Mouse (Mus musculus) right cerebral cortex, postnatal 25 days (tissue): ENCODE measurements around the gene Tpr.

ENCODE experiments used
- DNase-seq: peaks from one replicate; pipeline ENCODE4 v3.0.0; 2022

Gene Tpr

DNA sequence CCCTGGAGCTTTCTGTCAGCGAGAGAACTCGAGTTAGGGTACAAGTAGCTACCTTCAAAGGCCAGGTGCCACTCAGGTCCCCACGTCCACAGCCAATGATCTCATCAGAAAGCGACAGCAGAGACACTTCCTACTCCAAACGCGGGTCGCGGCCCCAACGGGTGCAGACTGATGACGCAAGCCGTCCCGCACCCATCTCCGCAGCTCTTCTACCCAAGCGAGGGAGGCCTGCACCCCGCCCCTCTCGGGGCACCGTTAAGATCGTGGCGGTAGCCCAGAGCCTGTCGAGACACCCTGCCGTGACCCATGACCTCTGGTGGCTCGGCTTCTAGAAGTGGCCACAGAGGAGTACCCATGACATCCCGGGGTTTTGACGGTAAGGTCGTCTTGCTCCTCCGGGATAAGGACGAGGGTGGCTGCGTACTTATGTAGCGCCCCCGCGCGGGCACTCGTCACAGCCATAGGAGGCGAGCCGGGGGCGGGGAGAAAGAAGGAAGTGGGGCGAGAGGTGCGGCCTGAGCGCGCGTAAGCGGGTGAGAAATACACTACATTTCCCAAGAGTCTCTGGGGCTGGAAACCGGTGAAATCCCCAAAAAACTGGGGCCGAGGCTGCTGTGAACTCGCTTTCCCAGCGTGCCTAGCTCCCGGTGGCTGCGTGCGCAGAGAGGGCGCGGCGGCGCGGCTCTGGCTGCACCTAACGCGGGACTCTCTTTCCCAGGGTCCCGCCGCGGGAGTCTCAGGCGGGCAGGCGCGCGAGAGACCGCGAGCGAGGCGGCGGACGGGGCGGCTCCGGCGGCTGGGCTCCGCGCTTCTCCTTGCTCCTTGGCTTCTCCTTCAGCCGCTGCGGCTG, at the start of gene Tpr, which contains the start of gene Odr4:
Gene Tpr (plus strand): TSS at position 201 of the 850 bp plus-strand sequence.
Gene Odr4 (minus strand): TSS at position 443 of the 850 bp plus-strand sequence.
- peak; percentile 99 for DNase-seq

- no peak for DNase-seq
Observed at GRCm38 (mm10) chr1:150360864-150361263, 31.8 kb upstream of the Tpr start.

DNA sequence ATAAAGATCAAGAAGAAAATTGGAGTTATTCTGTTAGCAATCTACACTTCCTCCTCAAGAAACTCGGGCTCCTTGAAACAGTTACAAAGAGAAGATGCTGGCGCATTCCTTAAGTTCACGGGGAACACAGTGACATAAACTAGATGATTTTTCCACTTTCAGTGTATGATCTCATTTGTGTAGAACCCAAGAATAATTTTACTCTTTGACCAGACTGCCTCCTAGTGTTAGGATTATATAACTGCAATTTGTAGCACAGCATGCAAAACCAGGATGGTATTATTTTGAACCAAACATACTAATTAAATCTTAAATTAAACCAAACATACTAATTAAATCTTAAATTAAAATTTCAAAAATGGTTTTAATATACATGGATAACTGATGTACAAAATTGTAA, 19.7 kb upstream of the Tpr start:
- DNase-seq = no peak

GRCm38 (mm10) chr1:150374247-150374646, 18.4 kb upstream of the Tpr start:
- no peak for DNase-seq

GRCm38 (mm10) chr1:150384138-150384537, 8.5 kb upstream of the Tpr start:
- no peak for DNase-seq

DNA sequence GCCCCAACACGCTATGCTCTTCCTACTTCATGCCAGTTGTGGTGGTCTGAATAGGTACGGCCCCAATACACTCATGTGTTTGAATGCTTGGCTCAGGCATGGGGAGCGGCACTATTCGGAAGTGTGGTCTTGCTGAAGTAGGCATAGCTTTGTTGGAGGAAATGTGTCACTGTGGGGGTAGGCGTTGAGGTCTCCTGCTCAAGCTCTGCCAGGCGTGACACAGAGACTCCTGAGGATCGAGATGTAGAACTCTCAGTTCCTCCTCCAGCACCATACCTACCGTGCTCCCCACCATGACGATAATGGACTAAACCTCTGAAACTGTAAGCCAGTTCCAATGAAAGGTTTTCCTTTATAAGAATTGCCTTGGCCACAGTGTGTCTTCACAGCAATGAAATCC, 5.1 kb upstream of the Tpr start:
- DNase-seq = no peak

DNA sequence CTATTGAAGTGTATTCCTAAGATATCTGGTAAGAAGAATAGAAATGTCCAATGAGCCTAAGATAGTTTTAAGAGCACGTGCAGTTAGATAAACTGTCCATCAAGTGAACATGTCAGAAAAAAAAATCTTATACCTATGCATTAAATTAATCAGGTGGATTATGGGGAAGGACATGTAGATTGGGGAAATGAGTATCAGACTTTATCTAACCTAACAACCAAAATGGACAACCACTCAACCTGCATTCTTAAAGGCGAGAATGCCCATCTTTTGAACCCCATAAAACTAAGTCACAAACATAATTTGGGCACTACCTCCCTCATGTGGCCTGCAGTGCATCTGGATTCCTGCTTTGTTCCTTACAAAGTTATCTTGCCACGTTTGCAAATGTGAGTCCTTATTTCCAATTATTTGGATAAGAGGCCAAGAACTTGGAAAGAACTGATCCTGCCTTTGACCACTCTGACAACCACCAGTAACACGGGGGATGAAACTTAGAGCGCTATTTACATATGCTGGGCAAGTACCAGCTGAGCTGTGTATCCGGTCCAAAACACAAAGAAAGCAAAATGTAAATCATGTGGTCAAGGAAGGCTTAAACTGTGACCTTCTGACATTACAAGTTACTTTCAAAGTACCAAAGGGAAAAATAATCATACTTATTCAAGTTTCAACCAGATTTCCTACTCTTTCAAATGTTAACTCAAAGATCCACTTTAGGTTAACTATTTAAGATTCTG, 3.1 kb upstream of the Tpr start:
- DNase-seq = no peak

GRCm38 (mm10) chr1:150391931-150392637, 554 bp upstream of the Tpr start:
- no peak for DNase-seq

DNA sequence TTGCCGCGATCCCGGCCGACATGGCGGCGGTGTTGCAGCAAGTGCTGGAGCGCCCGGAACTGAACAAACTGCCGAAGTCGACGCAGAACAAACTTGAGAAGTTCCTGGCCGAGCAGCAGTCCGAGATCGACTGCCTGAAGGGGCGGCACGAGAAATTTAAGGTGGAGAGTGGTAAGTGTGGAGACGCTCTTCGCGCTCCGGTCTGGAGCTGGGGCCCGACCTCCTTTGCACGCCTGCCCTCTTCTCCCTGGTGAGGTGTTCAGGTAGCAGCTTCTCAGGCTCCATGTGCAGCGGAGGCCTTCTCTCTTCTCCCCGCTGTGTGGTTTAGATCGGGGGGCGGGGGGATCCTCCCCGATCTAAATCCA, 832 bp downstream of the Tpr start:
- no peak for DNase-seq

- no peak for DNase-seq
Observed at GRCm38 (mm10) chr1:150396001-150396400, 3.4 kb downstream of the Tpr start.

- DNase-seq = no peak
Observed at GRCm38 (mm10) chr1:150403914-150404313, 11.3 kb downstream of the Tpr start.

GRCm38 (mm10) chr1:150404555-150404954, 11.9 kb downstream of the Tpr start:
- no peak for DNase-seq

DNA sequence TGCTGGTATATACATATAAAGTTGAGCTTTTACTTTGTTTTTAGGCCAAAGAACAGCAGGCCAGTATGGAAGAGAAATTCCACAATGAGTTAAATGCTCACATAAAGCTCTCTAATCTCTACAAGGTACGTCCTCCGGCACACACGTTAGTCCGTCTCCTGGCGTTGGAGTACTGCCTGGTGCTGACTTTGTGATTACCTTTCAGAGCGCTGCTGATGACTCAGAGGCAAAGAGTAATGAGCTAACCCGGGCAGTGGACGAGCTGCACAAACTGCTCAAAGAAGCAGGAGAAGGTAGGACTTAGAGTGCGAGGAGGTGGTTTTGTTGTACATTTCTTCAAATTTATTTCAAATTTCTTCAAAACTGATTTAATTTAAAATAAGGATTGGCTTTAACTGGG, 14.6 kb downstream of the Tpr start:
- no peak for DNase-seq

- no peak for DNase-seq
Observed at GRCm38 (mm10) chr1:150409996-150410395, 17.4 kb downstream of the Tpr start.

DNA sequence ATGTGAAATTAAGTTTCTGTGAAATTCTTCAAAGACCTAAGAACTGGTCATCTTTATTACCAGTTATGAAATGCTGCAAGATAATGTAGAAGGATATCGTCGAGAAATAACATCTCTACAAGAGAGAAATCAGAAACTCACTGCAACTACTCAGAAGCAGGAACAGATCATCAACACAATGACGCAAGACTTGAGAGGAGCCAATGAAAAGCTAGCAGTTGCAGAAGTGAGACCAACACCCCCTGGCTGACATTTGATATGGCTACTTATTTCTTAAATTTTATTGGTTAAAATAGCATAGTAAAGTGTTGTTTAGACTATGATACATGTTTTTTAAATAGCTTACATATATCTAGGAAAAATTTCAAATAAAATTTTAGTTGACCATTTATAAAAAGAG, 23.4 kb downstream of the Tpr start:
- no peak for DNase-seq

DNA sequence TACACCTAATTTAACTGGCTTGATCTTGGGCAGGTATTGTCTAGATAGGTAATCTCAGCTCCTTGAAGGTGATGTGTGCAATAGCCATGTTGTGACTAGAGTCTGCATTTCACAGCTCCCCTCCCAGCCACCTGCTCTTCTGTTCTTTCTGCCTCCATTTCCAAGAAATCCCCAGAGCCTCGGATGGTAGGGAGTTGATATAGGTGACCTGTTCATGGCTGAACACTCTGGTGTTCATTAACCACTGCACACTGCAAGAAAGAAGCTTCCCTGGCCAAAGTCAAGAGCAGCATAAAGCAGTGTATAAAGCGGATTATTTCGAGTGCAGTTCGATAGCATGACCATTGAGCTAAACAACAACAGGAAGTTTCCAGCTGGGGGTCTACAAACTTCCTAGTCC, 25.8 kb downstream of the Tpr start:
- DNase-seq = no peak

- no peak for DNase-seq
Observed at GRCm38 (mm10) chr1:150425665-150426064, 33.0 kb downstream of the Tpr start.

DNA sequence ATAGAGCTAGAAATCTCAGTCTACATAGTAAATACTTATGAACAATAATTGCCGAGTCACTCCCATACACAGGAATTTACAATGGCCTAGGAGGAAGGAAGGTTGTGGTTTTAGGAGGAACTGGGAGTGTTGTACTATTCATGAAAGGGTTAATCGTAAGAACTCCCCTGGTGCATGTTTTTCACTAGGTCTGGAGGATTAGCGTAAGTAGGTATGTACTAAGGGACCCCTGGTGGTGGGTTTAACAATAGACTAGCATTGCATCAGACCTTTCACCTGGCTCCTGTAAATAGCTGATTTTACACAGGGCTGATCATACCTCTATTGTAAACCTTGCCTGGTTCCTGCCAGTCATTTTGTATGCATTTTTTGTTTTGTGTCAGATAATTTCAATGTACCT, 33.6 kb downstream of the Tpr start:
- no peak for DNase-seq

- no peak for DNase-seq
Observed at GRCm38 (mm10) chr1:150438641-150439040, 46.0 kb downstream of the Tpr start.

DNA sequence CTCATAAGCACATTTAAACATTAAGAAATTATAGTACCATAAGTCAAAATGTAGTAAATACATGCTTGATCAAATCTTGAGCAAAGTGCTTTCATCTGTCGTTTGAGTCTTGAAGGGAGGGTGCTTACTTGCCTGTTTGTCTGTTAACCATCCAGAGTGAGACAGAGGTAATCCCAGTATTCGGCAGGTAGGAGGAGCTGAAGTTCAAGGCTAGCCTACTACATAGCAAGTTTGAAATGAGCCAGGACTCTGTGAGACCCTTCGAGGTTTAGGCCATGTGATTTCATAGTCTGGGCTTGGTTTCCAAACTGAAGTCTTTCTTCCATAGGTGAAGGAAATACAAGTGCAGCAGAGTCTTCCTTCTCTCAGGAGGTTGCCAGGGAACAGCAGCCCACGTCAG, 49.1 kb downstream of the Tpr start:
- no peak for DNase-seq

GRCm38 (mm10) chr1:150458977-150459376, 66.3 kb downstream of the Tpr start:
- DNase-seq = no peak

GRCm38 (mm10) chr1:150459599-150459998, 67.0 kb downstream of the Tpr start:
- DNase-seq = no peak

DNA sequence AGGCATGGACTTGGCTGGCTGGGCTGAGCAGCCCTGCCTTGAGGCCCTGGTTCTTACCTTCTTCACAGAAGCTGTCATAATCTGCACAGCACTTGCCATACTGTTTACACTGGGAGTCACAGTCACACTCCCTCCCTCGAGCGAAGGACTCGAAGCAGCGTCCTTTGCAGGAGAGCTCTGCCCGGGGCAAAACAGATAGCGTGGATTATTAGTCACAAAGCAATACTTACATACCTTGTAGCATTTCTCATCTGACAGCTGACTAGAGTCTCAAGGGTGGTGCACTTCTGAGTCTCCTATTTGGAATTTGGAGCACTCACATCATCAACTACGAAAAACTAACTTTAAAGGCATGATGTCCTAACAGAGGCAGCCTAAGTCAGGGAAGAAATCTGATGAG, 68.0 kb downstream of the Tpr start:
- no peak for DNase-seq

DNA sequence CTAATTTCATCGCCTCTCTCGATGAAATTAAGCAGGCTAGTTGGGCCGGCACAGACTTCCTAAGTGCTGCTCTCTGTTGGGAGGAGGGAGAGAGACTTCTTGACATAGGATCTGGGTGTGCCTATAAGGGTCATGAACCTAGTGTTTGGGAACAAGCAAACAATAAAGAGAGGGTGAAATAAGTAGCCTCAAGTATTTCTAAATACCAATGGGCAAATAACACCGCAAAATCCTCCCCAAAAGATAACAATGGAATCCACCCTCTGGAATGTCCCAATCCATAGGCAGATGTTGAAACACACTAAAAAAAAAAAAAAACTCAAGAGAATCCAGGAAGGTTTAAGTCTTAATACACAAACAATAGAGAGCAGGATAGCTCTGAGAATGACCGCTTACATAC, 70.4 kb downstream of the Tpr start:
- DNase-seq = no peak
